Mouse (Mus musculus): ENCODE data around the gene Spg7. TPM values are rescaled to one million over a fixed set of nuclear protein-coding genes. Genes with fewer than 3 reads are reported as not detected.

The Spg7 gene
- polyA plus RNA-seq, 1 experiment from 2014 or later: 55.5 TPM

DNA sequence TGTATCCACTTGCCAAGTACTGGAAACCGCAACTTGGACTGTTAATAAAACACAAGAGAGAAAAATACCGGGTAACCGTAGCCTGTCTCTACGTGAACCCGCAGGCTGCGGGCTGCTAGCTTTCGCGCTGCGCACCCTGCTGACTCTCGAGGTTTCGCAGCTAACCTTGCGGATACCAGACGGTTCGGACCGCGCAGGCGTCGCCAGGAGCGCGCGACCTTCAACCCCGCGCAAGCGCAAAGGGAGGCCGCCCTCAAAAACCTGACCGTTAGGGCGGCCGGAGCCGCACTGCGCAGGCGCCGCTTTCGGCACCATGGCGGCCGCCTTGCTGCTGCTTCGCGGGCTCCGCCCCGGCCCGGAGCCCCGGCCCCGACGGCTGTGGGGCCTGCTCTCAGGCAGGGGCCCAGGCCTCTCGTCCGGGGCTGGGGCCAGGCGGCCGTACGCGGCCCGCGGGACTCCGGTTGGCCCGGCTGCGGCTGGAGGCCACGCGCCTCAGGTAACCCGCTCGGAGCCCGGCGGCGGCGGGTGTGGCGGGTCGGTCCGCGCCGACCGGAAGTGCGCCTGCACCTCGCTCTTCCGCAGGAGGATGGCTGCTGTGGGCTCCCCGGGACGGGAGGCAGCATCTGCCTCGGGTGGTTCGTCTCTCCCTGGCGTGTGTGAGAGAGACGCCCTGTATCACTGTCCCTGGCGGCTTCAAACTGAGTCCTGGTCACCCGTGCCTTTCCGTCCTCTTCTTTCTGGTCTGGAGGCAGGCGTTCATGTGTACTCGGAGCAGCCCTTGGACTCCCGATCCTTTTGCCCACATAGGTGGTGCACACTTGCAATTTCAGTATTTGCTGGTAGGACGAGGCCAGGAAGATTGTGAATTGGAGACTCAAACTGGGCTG, 2.7 kb downstream of the Spg7 start:
- Histone ChIP-seq H3K9ac (peak overlapping the region; percentile 95), H3K4me2 (replicated peaks) (peak overlapping the region; percentile 87), H3K4me3 (peak overlapping the region; percentile 92), H3K27me3 (no peaks in the 10 kb centered on the region), H3K9me3 (no peaks in the 10 kb centered on the region), H3K4me1 (peaks cover 22% of the 10 kb centered on the region), H3K36me3 (peaks cover 19% of the 10 kb centered on the region), H3K27ac (peak overlapping the region; percentile 92)
- peak; percentile 98 for ATAC-seq (ENCODE audit: insufficient number of reproducible peaks, insufficient read depth, low FRiP score, low TSS enrichment)
- under 1% methylated on average over 84 of the region's 84 CpGs for WGBS

GRCm38 (mm10) chr8:123066101-123066683, 3.5 kb downstream of the Spg7 start:
- 38% methylated on average over 7 of the region's 7 CpGs for WGBS
- peak overlapping the region; percentile 87 for H3K4me2 ChIP-seq (replicated peaks)
- H3K27me3 ChIP-seq: no peaks in the 10 kb centered on the region
- peaks cover 22% of the 10 kb centered on the region for H3K4me1 ChIP-seq
- peak overlapping the region; percentile 92 for H3K4me3 ChIP-seq
- H3K9me3 ChIP-seq: no peaks in the 10 kb centered on the region
- H3K36me3 ChIP-seq: peaks cover 22% of the 10 kb centered on the region
- H3K27ac ChIP-seq: peak overlapping the region; percentile 92
- no peak for ATAC-seq (ENCODE audit: insufficient number of reproducible peaks, insufficient read depth, low FRiP score, low TSS enrichment)
- peak overlapping the region; percentile 95 for H3K9ac ChIP-seq

DNA sequence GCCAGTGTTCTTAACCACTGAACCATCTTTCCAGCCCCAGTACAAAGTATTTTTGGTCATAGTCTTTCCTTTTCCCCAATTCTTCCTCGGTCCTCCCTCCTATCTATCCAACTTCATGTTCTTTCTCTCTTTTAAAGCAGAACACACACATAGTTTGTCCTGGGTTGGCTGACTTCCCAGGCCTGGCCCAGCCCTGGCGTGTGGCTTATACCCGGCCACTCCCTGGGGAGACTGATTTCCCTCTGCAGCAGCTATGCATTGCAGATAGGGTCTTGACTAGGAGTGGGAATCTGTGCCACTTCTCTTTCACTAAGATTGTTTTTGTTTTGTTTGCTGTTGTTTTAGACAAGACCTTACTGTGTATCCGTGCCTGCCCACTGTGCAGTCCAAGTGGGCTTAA, 8.4 kb downstream of the Spg7 start:
- no peak overlapping the region for H3K4me3 ChIP-seq
- no peak overlapping the region for H3K4me2 ChIP-seq (replicated peaks)
- no peaks in the 10 kb centered on the region for H3K27me3 ChIP-seq
- WGBS: 82% methylated on average over 4 of the region's 4 CpGs
- no peak overlapping the region for H3K27ac ChIP-seq
- H3K4me1 ChIP-seq: peaks cover 12% of the 10 kb centered on the region
- peaks cover 68% of the 10 kb centered on the region for H3K36me3 ChIP-seq
- H3K9me3 ChIP-seq: no peaks in the 10 kb centered on the region
- no peak for ATAC-seq (ENCODE audit: insufficient number of reproducible peaks, insufficient read depth, low FRiP score, low TSS enrichment)
- no peak overlapping the region for H3K9ac ChIP-seq

GRCm38 (mm10) chr8:123077213-123077612, 14.5 kb downstream of the Spg7 start:
- peaks cover 93% of the 10 kb centered on the region for H3K36me3 ChIP-seq
- no peak overlapping the region for H3K4me3 ChIP-seq
- H3K9me3 ChIP-seq: no peaks in the 10 kb centered on the region
- H3K4me1 ChIP-seq: no peaks in the 10 kb centered on the region
- H3K4me2 ChIP-seq (replicated peaks): no peak overlapping the region
- H3K9ac ChIP-seq: no peak overlapping the region
- ATAC-seq (ENCODE audit: insufficient number of reproducible peaks, insufficient read depth, low FRiP score, low TSS enrichment): no peak
- WGBS: 87% methylated on average over 6 of the region's 6 CpGs
- no peaks in the 10 kb centered on the region for H3K27me3 ChIP-seq
- H3K27ac ChIP-seq: no peak overlapping the region

GRCm38 (mm10) chr8:123082993-123083392, 20.3 kb downstream of the Spg7 start:
- Histone ChIP-seq H3K9ac (no peak overlapping the region), H3K27me3 (no peaks in the 10 kb centered on the region), H3K4me2 (replicated peaks) (no peak overlapping the region), H3K4me3 (no peak overlapping the region), H3K4me1 (no peaks in the 10 kb centered on the region), H3K27ac (no peak overlapping the region), H3K9me3 (no peaks in the 10 kb centered on the region), H3K36me3 (peaks cover 94% of the 10 kb centered on the region)
- 87% methylated on average over 6 of the region's 6 CpGs for WGBS
- ATAC-seq (ENCODE audit: insufficient number of reproducible peaks, insufficient read depth, low FRiP score, low TSS enrichment): no peak

GRCm38 (mm10) chr8:123083610-123084009, 20.9 kb downstream of the Spg7 start:
- Histone ChIP-seq H3K36me3 (peaks cover 97% of the 10 kb centered on the region), H3K27me3 (no peaks in the 10 kb centered on the region), H3K9me3 (no peaks in the 10 kb centered on the region), H3K4me2 (replicated peaks) (no peak overlapping the region), H3K27ac (no peak overlapping the region), H3K9ac (no peak overlapping the region), H3K4me3 (no peak overlapping the region), H3K4me1 (no peaks in the 10 kb centered on the region)
- no peak for ATAC-seq (ENCODE audit: insufficient number of reproducible peaks, insufficient read depth, low FRiP score, low TSS enrichment)
- WGBS: 87% methylated on average over 12 of the region's 12 CpGs

GRCm38 (mm10) chr8:123087289-123087688, 24.5 kb downstream of the Spg7 start:
- Histone ChIP-seq H3K4me2 (replicated peaks) (no peak overlapping the region), H3K4me1 (no peaks in the 10 kb centered on the region), H3K9me3 (no peaks in the 10 kb centered on the region), H3K4me3 (no peak overlapping the region), H3K36me3 (peaks cover 97% of the 10 kb centered on the region), H3K27ac (no peak overlapping the region), H3K27me3 (no peaks in the 10 kb centered on the region), H3K9ac (no peak overlapping the region)
- no peak for ATAC-seq (ENCODE audit: insufficient number of reproducible peaks, insufficient read depth, low FRiP score, low TSS enrichment)
- WGBS: 89% methylated on average over 9 of the region's 9 CpGs

DNA sequence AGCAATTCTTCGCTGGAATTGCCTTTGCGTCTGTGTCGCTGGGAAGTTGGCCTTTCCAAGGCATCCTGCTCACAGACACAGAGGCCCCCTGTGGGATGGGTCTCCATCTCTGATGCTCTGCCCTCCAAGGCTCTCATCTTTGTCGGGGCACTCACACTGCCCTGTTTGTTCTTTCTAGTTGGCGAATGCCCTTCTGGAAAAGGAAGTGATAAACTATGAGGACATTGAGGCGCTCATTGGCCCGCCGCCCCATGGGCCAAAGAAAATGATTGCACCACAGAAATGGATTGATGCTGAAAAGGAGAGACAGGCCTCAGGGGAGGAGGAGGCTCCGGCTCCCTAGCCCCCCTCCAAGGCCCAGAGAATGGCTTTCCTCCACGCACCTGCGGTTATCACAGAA, 34.5 kb downstream of the Spg7 start:
- no peaks in the 10 kb centered on the region for H3K27me3 ChIP-seq
- H3K27ac ChIP-seq: no peak overlapping the region
- H3K4me3 ChIP-seq: no peak overlapping the region
- no peaks in the 10 kb centered on the region for H3K4me1 ChIP-seq
- H3K9me3 ChIP-seq: no peaks in the 10 kb centered on the region
- 87% methylated on average over 11 of the region's 11 CpGs for WGBS
- no peak overlapping the region for H3K4me2 ChIP-seq (replicated peaks)
- H3K9ac ChIP-seq: no peak overlapping the region
- no peak for ATAC-seq (ENCODE audit: insufficient number of reproducible peaks, insufficient read depth, low FRiP score, low TSS enrichment)
- peaks cover 45% of the 10 kb centered on the region for H3K36me3 ChIP-seq

DNA sequence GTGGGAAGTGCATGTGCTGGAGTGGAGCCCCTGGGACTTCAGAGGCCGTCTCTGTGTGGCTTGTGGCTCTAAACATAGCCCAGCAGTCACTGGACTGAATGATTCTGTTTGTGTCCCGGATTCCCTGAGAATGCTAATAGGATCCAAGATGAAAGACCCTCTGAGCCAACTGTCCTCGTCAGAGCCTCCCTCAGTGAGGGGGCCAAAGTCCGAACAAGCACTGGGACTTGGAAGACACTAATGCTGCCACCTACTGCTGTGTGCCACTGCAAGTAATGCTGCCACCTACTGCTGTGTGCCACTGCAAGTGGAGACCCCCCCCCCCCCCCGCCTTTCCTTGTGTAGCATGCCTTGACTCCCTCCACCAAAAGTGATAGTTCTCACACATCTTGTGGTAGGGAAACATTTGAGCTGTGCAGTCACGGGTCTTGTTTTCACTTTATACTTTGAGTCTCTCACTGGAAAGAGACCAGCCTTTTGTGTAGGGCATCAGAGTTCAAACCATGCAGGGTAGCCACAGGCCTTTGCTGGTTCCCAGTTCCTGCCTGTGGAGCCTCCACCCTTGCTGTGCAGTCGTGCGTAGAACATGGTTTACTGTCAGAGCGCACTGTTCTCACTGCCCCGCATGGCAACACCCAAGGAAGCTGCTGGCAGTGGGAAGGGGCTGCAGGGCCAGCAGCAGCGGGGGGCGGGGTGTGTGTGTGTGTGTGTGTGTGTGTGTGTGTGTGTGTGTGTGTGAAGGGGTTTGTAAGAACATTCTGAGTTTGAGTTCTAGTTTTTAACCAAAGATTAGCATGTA, 35.2 kb downstream of the Spg7 start:
- H3K9ac ChIP-seq: no peak overlapping the region
- 78% methylated on average over 12 of the region's 12 CpGs for WGBS
- ATAC-seq (ENCODE audit: insufficient number of reproducible peaks, insufficient read depth, low FRiP score, low TSS enrichment): no peak

GRCm38 (mm10) chr8:123100288-123100687, 37.5 kb downstream of the Spg7 start:
- no peak for ATAC-seq (ENCODE audit: insufficient number of reproducible peaks, insufficient read depth, low FRiP score, low TSS enrichment)
- peaks cover 44% of the 10 kb centered on the region for H3K36me3 ChIP-seq
- no peaks in the 10 kb centered on the region for H3K9me3 ChIP-seq
- H3K9ac ChIP-seq: no peak overlapping the region
- peaks cover 9% of the 10 kb centered on the region for H3K4me1 ChIP-seq
- peak overlapping the region; percentile 60; the same call in 1 of the 2 replicates for H3K27ac ChIP-seq
- 20% methylated on average over 8 of the region's 8 CpGs for WGBS
- no peak overlapping the region for H3K4me2 ChIP-seq (replicated peaks)
- no peak overlapping the region for H3K4me3 ChIP-seq
- H3K27me3 ChIP-seq: no peaks in the 10 kb centered on the region

More for the DNA sequence above, 35.2 kb downstream of the Spg7 start:
- H3K4me3 ChIP-seq: no peak overlapping the region
- no peak overlapping the region for H3K27ac ChIP-seq
- no peaks in the 10 kb centered on the region for H3K4me1 ChIP-seq
- no peak overlapping the region for H3K4me2 ChIP-seq (replicated peaks)
- no peaks in the 10 kb centered on the region for H3K27me3 ChIP-seq
- H3K36me3 ChIP-seq: peaks cover 45% of the 10 kb centered on the region
- H3K9me3 ChIP-seq: no peaks in the 10 kb centered on the region

- peaks cover 9% of the 10 kb centered on the region for H3K4me1 ChIP-seq
- peak overlapping the region; percentile 84; the same call in 1 of the 2 replicates for H3K4me2 ChIP-seq (replicated peaks)
- no peak overlapping the region for H3K4me3 ChIP-seq
- no peak for ATAC-seq (ENCODE audit: insufficient number of reproducible peaks, insufficient read depth, low FRiP score, low TSS enrichment)
- no peak overlapping the region for H3K9ac ChIP-seq
- 81% methylated on average over 4 of the region's 4 CpGs for WGBS
- no peaks in the 10 kb centered on the region for H3K9me3 ChIP-seq
- H3K27ac ChIP-seq: no peak overlapping the region
- no peaks in the 10 kb centered on the region for H3K27me3 ChIP-seq
- H3K36me3 ChIP-seq: peaks cover 43% of the 10 kb centered on the region
Observed at GRCm38 (mm10) chr8:123101244-123101643, 38.5 kb downstream of the Spg7 start.

Data from embryonic facial prominence, embryonic 12.5 days (tissue).